ENCODE assay signal across 20 mouse cellular contexts in genomic region chr10:69548771-69549170, GRCm38 (mm10).
DNase-seq lines count a peak whose midpoint lies in the region; ATAC-seq and TF ChIP-seq lines count a peak whose summit lies in the region.
"Had no signal": no experiment of that assay in that cellular context is flagged by ENCODE, and none has a peak within 500 bp of the region (broad histone marks: within the 10 kb centered on the region; RNA-seq: fewer than 3 reads in every experiment).

No protein-coding gene starts in this region.

- ATAC-seq in liver, postnatal 0 days, result peak; percentile 76
- no peak for ATAC-seq in liver, embryonic 11.5 days (replicated peaks; ENCODE audit: low FRiP score)
- no peak for ATAC-seq in kidney, postnatal 0 days (replicated peaks; ENCODE audit: low FRiP score, low read depth)
- ATAC-seq: forebrain, embryonic 14.5 days had no signal

- H3K27ac ChIP-seq in liver, postnatal 0 days (ENCODE audit: low read depth), result no peak overlapping the region
- no peak overlapping the region for H3K27ac ChIP-seq in liver, embryonic 11.5 days (ENCODE audit: low read depth, low read length)
- peak overlapping the region; percentile 70 for H3K27ac ChIP-seq in kidney, postnatal 0 days
- H3K27ac ChIP-seq: embryonic facial prominence, embryonic 15.5 days; forebrain, embryonic 10.5 days; gastrocnemius, adult 2 months; heart, embryonic 13.5 days had no signal

- WGBS in liver, postnatal 0 days (ENCODE audit: insufficient replicate concordance), result 53% methylated on average over 3 of the region's 3 CpGs
- WGBS in liver, embryonic 11.5 days, result 70% methylated on average over 3 of the region's 3 CpGs
- WGBS in kidney, postnatal 0 days, result 82% methylated on average over 3 of the region's 3 CpGs

- no peak overlapping the region for H3K4me2 ChIP-seq in liver, postnatal 0 days (ENCODE audit: low read depth, low read length)
- no peak overlapping the region for H3K4me2 ChIP-seq in liver, embryonic 11.5 days
- H3K4me2 ChIP-seq in kidney, postnatal 0 days (ENCODE audit: low read length), result no peak overlapping the region
- H3K4me2 ChIP-seq: embryonic facial prominence, embryonic 15.5 days; heart, embryonic 13.5 days had no signal

- H3K27me3 ChIP-seq in liver, postnatal 0 days (ENCODE audit: insufficient read depth, low read length), result no peaks in the 10 kb centered on the region
- no peaks in the 10 kb centered on the region for H3K27me3 ChIP-seq in liver, embryonic 11.5 days (replicated peaks; ENCODE audit: control insufficient read depth, insufficient read depth, low read length)
- no peaks in the 10 kb centered on the region for H3K27me3 ChIP-seq in kidney, postnatal 0 days (ENCODE audit: insufficient read depth, low read length)
- H3K27me3 ChIP-seq: embryonic facial prominence, embryonic 15.5 days; heart, embryonic 13.5 days had no signal

- DNase-seq in kidney, adult 11 months, result peak; percentile 45
- DNase-seq in kidney, postnatal 4 days, result no peak
- no peak for DNase-seq in liver, postnatal 0 days
- DNase-seq in liver, embryonic 11.5 days (ENCODE audit: low spot score), result no peak
- no peak for DNase-seq in kidney, postnatal 0 days (ENCODE audit: low spot score)
- DNase-seq in yolk sac, embryonic 10.5 days (ENCODE audit: low spot score), result peak; percentile 38
- no peak for DNase-seq in spleen, postnatal 36 days (ENCODE audit: low spot score in 2 of 2)
- DNase-seq in urinary bladder, adult 18-20 months (ENCODE audit: low spot score in 2 of 2), result no peak
- DNase-seq: adrenal gland, postnatal 10 days; cerebellum, adult 11 months; cerebellum, adult 8-10 months; cerebellum, postnatal 14 days; embryo, embryonic 11 days; gastrocnemius, adult 2 months; gastrocnemius, postnatal 25 days had no signal

- TF ChIP-seq CTCF in liver, postnatal 0 days (IDR thresholded peaks at IDR 0.05; ENCODE audit: low read depth), result no peak
- no peak for TF ChIP-seq CTCF in kidney, postnatal 0 days (IDR thresholded peaks at IDR 0.05; ENCODE audit: low read depth)

- no peaks in the 10 kb centered on the region for H3K36me3 ChIP-seq in liver, postnatal 0 days (replicated peaks; ENCODE audit: insufficient read depth, low read length)
- no peaks in the 10 kb centered on the region for H3K36me3 ChIP-seq in liver, embryonic 11.5 days (ENCODE audit: control insufficient read depth, insufficient read depth, low read length)
- H3K36me3 ChIP-seq in kidney, postnatal 0 days (ENCODE audit: insufficient read depth, low read length), result no peaks in the 10 kb centered on the region
- H3K36me3 ChIP-seq: embryonic facial prominence, embryonic 15.5 days; forebrain, embryonic 10.5 days; heart, embryonic 13.5 days had no signal

- no peak overlapping the region for H3K9ac ChIP-seq in liver, postnatal 0 days (replicated peaks)
- H3K9ac ChIP-seq in liver, embryonic 11.5 days (ENCODE audit: low read depth, low read length), result no peak overlapping the region
- no peak overlapping the region for H3K9ac ChIP-seq in kidney, postnatal 0 days (ENCODE audit: low read depth, low read length)
- H3K9ac ChIP-seq: embryonic facial prominence, embryonic 15.5 days; heart, embryonic 13.5 days had no signal

- H3K4me1 ChIP-seq in liver, postnatal 0 days (ENCODE audit: insufficient read depth), result no peaks in the 10 kb centered on the region
- peaks cover 3% of the 10 kb centered on the region; the same call in 1 of the 2 replicates for H3K4me1 ChIP-seq in liver, embryonic 11.5 days (replicated peaks; ENCODE audit: control insufficient read depth, insufficient read depth, low read length)
- peaks cover 9% of the 10 kb centered on the region; the same call in 1 of the 2 replicates for H3K4me1 ChIP-seq in kidney, postnatal 0 days (replicated peaks; ENCODE audit: insufficient read depth, low read length)
- H3K4me1 ChIP-seq: embryonic facial prominence, embryonic 15.5 days; forebrain, embryonic 10.5 days had no signal

- no peak for TF ChIP-seq EP300 in liver, postnatal 0 days (IDR thresholded peaks at IDR 0.05; ENCODE audit: low read depth)

- H3K4me3 ChIP-seq in liver, postnatal 0 days (ENCODE audit: low read depth, low read length), result no peak overlapping the region
- H3K4me3 ChIP-seq in liver, embryonic 11.5 days (ENCODE audit: low read depth, low read length), result no peak overlapping the region
- H3K4me3 ChIP-seq in kidney, postnatal 0 days (replicated peaks; ENCODE audit: low read depth, low read length), result no peak overlapping the region
- H3K4me3 ChIP-seq: embryonic facial prominence, embryonic 15.5 days; erythroblast, embryonic 14.5 days; forebrain, embryonic 10.5 days; gastrocnemius, adult 2 months; heart, embryonic 13.5 days had no signal

- H3K9me3 ChIP-seq in liver, postnatal 0 days (ENCODE audit: low read length), result no peaks in the 10 kb centered on the region
- H3K9me3 ChIP-seq in liver, embryonic 11.5 days (ENCODE audit: control insufficient read depth, low read length), result no peaks in the 10 kb centered on the region
- H3K9me3 ChIP-seq in kidney, postnatal 0 days (replicated peaks; ENCODE audit: low read length), result no peaks in the 10 kb centered on the region
- H3K9me3 ChIP-seq: embryonic facial prominence, embryonic 15.5 days; forebrain, embryonic 10.5 days; heart, embryonic 13.5 days had no signal

Comparison
In these comparisons a context has a peak if more than half of its experiments do, and no peak if none do; other contexts are left out.
1. DNase-seq: peak in kidney, adult 11 months (single experiment) and yolk sac, embryonic 10.5 days (single experiment); none in kidney, postnatal 4 days (0 of 2), liver, postnatal 0 days (single experiment), liver, embryonic 11.5 days (single experiment), kidney, postnatal 0 days (single experiment), spleen, postnatal 36 days (0 of 2) and urinary bladder, adult 18-20 months (0 of 2).